Mouse (Mus musculus): ENCODE data around the gene Olfr1341.

The Olfr1341 gene

DNA sequence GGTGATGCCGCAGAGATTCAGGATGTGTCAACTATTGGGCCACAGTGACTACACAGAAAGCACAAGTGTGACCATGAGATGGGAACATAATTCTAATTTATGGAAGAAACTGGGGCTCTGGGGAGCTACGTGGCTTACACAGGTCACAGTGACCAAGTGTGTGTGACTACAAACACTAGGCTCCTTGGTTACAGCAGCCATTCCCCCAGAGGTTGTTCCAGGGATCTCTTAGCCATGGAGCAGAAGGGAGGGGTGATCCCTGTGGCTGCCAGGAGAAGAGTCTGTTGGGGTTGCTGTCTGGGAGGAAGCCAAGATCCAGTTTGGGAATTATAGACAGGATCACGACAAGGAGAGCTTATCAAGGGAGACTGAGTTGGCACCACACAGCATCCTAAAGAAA lies at the start of gene Olfr1341:
TSS of gene Olfr1341 (plus strand) at position 301 of the 400 bp plus-strand sequence.
- no peak for DNase-seq (ENCODE audit: extremely low spot score, low read depth, low spot score)

DNA sequence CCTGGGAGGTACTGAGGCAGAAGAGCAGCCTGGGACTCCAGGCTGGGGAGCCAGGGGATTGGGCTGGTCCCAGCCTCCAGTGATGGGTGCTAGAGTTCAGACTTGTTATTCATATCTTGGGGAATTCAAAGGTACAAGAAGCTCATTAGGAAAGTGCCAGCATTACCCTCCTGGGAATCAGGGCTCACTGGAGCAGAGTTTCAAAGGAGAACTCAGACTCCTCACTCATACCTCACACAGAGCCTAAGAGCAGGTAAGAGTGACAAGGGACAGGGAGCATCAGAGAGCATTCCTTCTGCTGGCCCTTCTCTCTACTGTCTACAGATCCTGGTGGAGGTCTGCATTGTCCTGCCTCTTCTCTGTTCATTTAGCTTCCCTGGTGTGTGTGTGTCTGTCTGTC lies 44.7 kb upstream of the Olfr1341 start, which contains the start of gene Olfr62:
TSS of gene Olfr62 (plus strand) at position 301 of the 400 bp plus-strand sequence.
- no peak for DNase-seq (ENCODE audit: extremely low spot score, low read depth, low spot score)

DNA sequence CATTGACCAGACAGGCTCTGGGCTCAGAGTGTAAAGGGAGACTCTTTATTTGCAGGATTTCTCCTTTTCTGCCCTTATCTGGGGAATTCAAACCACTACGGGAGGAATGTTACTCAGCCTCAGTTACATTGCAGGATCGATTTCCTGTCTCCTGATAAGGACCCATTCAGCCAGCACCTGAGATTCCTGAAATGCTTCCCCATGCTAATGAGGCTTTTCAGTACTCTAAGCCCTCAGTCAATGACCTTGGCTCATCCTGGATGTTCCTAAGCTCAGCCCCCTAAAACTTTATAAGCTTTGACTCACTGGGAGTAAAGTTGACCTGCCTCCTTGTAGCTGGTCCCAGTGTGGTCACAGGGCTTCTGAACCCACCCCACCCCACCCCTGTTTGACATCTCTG lies 16.2 kb upstream of the Olfr1341 start:
- DNase-seq (ENCODE audit: extremely low spot score, low read depth, low spot score): no peak

DNA sequence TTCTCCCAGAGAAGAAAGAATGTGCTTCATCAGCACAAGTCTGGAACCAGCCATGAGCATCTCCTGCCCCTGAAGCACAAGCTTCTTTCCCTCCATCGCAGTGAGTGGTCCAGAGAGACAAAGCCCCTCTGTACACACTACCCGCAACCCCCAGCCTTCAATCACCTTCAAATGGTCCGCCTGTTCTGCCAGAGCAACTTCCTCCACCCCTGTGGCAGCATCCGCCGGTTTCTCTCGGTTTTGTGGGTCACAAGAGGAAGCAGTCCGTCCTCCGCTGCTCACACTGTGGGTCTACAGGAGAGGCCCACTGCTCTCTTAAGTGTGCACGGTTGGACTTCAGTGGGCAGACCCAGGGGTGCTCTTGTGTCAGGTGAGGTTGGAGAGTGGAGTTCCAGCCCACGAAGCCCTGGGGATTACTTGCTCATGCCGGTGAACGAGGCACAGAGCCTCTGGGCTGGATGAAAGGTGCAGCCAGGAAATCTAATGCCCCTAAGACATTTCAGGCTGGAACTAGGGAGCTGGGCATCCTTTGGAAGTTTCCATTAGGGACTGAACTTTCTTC lies 10.8 kb upstream of the Olfr1341 start, which contains the start of gene Olfr1342:
TSS of gene Olfr1342 (minus strand) at position 345 of the 562 bp plus-strand sequence.
- no peak for DNase-seq (ENCODE audit: extremely low spot score, low read depth, low spot score)

DNA sequence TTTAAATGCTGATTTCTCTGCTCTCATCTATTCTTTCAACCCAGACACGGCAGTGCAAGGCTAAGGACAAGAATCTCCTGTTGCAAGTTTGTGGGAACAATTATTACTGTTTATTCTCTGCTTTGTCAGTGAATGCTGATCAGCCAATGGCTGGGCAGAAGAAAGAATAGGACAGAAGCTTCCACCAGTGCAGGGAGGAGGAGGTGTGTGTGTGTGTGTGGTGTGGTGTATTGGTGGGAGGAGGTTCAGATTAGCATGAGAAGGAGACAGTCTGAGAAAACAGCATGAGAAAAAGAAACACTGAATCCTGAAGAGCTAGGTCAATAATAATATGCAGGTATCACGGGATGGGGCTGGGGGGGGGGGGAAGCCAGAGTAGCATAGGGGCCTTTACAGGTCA lies 9.5 kb upstream of the Olfr1341 start:
- DNase-seq (ENCODE audit: extremely low spot score, low read depth, low spot score): no peak

DNA sequence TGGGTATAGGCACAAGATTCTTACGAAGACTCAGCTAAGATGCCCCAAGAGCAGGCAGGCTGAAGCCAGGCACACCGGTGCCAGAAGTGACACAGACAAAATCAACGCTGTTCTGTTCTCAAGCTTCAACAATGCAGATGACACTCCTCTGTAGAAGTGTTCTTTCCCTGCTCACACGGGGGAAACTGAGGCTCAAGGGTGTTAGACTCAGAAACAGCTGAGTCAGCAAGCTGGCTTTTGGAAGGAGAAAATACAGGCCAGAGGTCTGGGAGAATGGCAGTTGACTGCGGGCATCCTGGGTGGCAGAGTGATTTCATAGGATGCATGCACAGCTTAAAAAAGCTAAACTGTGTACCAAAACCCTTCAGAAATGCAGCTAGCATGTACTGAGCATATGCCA lies 4.8 kb downstream of the Olfr1341 start:
- DNase-seq (ENCODE audit: extremely low spot score, low read depth, low spot score): no peak

DNA sequence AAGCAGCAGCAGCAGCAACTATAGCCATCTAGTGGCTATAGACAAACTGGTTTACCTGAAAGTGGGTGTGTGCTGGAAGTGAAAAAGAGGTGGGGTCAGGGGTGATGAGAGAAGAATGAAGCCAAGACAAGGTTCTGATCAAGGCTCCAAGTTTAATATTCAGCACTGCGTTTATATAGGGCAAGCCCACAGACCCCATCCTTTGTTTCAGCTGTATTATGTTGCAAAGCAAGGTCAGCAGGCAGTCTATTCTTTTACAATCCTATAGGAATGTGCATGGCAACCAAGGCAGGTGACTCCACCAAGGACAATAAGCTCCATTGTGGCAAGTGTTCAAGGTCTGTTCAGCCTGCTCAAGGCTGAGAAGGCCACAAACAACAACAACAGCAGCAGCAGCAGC lies 8.3 kb downstream of the Olfr1341 start:
- DNase-seq (ENCODE audit: extremely low spot score, low read depth, low spot score): no peak

DNA sequence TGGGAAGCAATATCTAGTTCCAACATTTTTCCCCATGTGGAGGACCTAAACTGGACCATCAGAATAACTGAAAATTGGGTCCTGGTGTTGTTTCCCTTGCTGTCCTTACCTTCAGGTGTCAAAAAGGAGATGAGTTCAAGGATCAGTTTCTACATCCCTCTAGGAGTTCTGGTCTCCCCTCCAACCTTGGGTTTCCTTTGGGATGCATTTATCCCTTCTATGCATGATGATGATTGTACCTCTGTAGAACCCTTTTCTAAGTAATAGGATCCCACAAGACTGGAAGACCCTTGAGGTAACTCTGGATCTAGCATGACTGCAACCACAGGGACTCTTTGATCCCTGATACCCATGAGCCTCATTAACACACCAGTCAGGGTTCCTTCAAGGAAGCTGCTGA lies 16.5 kb downstream of the Olfr1341 start, which contains the start of gene Olfr1340:
TSS of gene Olfr1340 (plus strand) at position 301 of the 400 bp plus-strand sequence.
- DNase-seq (ENCODE audit: extremely low spot score, low read depth, low spot score): no peak

DNA sequence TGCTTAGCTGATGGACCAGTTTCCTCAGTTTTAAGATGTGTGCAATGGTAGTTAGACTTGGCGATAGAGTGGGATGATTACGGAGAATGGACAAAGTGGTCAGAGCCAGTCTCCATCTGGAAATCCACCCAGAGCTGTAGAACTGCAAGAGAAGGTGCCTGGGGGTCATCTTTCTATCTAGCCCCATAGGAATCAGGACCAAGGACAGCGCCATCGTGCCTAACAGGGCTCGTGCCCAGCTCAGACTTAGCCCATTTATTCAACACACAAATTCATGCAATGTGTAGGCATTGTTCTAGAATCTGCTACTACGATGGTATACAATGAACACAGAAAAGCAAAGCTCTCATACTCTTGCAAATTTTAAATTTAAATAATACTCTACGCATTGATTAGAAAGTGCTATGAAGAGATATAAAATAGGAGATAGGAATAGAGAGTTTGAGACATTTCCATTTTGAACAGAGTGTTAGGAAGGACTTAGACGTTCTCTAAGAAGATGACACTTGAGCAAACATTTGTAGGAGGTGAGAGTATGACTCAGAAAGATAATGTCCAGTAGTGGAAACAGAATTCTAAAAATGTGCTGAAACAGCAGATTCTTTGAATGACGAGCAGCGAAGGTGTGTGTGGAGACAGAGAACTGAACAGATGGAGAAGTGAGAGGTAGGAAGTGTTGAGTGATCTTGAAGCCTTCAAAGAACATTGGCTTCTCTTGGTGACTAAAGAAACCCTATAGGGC lies 18.6 kb downstream of the Olfr1341 start:
- DNase-seq (ENCODE audit: extremely low spot score, low read depth, low spot score): peak; percentile 41

DNA sequence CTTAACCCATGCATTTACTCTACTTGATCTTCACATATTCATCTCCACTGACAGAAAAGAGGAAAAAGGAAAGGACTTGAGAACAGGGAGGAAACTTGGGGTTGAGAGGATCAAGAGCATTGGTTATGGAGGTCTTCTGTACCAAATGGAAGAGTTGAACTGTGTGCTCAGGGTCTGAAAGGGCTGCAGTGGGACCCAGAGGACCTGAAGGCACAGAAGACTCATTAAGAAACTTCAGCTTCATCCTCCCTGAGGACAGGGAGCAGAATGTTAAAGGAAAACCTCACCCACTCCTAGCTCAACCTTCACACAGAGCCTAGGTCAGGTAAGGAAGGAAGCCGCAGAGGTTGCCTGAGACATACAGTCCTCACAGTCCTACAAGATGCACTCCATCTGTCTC lies 28.6 kb downstream of the Olfr1341 start, which contains the start of gene Olfr1339:
TSS of gene Olfr1339 (plus strand) at position 301 of the 400 bp plus-strand sequence.
- no peak for DNase-seq (ENCODE audit: extremely low spot score, low read depth, low spot score)

DNA sequence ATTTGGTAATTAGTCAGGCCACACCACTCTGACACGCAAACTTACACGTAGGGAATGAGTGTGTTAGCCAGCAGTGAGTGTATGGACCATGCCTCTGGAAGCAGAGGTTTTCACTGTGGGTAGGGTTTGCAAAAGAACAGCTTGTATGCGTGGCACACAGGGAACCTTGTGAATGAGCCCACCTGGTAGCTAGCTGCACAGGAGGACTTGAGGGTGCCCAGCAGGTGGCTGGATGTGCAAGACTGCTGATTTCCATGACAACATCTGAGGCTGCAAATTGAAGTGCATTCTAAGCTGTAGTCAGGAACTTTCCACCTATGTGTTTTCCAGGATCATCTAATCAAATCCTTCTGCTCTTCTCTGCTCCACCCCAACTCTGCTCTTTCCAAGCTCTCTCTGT lies 36.3 kb downstream of the Olfr1341 start:
- DNase-seq (ENCODE audit: extremely low spot score, low read depth, low spot score): no peak

DNA sequence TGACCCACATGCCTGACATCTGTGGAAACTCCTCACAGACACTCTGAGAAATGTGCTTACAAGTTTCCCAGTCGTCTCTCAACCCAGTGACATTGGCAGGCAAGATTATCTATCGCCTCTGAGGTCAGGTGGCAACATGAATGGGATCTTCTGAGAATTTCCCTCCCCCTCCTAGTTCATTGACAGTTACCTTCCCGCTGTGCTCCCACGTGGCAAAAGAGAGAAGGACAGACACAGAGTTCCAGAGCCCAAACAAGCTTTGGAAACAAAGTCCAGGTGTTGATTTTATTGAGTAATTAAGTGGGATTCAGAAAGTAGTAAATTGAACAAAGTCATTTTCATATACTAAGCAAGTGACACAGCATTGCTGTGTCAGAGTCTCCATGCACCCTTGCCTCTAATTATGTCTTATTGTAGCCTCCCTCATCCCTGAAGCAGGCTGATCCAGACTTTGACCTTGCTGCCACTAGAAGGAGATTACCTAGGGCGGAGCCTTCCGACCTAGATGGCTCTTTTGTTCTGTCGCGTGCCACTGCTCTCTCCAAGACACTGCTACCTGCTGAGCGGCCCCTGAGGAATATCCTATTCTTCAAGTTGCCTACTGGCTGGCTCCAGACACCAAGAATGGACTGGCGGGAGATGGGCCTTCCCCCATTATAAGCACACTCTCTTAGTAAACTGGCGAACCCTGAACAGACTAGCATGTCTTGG lies 37.8 kb downstream of the Olfr1341 start:
- DNase-seq (ENCODE audit: extremely low spot score, low read depth, low spot score): no peak

DNA sequence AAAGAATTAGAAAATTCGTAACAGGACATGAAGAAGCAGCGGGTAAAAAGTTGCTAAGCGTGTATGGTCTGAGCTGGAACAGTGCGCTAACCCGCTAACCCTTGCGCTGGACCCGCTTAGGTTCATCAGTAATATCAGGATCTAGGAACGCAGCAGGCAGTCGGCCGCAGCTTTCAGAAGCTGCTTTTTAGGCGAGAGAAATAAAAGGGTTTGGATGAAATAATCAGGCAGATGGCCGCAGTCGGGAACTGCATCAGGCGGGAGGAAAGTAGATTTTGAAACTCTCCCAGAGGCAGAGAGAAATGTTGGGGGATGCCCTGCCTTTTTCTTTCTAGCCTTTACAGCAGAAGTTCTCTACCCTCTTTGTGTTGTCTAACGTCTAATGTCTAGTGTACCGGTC lies 38.6 kb downstream of the Olfr1341 start:
- DNase-seq (ENCODE audit: extremely low spot score, low read depth, low spot score): no peak

DNA sequence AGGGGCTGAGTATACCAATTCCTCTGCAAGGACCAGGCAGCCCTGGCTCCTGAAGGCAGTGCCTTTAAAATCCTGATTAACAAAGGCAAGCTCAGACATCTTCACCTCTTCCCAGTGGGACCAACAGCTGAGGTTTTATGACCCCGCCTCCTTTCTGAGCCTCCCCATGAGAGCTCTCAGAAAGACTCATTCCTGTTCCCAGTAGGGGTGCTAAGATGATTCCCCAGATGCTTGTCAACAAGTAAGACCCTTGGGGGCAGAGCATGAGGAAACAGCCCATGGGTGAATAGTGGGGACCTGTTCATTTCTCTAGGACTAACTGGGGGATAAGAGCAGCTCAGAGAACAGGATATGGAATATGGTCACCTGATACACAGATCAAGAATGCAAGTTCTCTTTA lies 55.3 kb downstream of the Olfr1341 start, which contains the start of gene Olfr1338:
TSS of gene Olfr1338 (minus strand) at position 101 of the 400 bp plus-strand sequence.
- no peak for DNase-seq (ENCODE audit: extremely low spot score, low read depth, low spot score)
